Mouse (Mus musculus): ENCODE measurements around the gene Ttc38. TPM values are rescaled to one million over a fixed set of nuclear protein-coding genes. Genes with fewer than 3 reads are reported as not detected.

The Ttc38 gene
- total and polyA plus RNA-seq, 3 experiments = 2.1 to 4.2 TPM; not detected in 1

- no peaks in the 10 kb centered on the region for H3K4me1 ChIP-seq (ENCODE audit: control insufficient read depth in 1 of 2, insufficient read depth in 2 of 2, low read length in 2 of 2)
- no peak for DNase-seq (ENCODE audit: low read depth, low spot score)
- H3K36me3 ChIP-seq (ENCODE audit: control insufficient read depth in 1 of 2, insufficient read depth in 2 of 2, low read length in 2 of 2) = no peaks in the 10 kb centered on the region
- H3K79me2 ChIP-seq (ENCODE audit: control insufficient read depth, insufficient read depth, low read length, poor library complexity) = no peaks in the 10 kb centered on the region
- no peak overlapping the region for H3K4me3 ChIP-seq (ENCODE audit: control insufficient read depth in 1 of 2, insufficient read depth in 1 of 2, low read depth in 2 of 2, low read length in 2 of 2)
- TF ChIP-seq MAX (IDR thresholded peaks at IDR 0.05; ENCODE audit: low read length) = no peak
- TF ChIP-seq GABPA (IDR thresholded peaks at IDR 0.05; ENCODE audit: low read depth, low read length) = no peak
- TF ChIP-seq CHD2 (IDR thresholded peaks at IDR 0.05; ENCODE audit: low read length) = no peak
- TF ChIP-seq RAD21 (IDR thresholded peaks at IDR 0.05; ENCODE audit: low read depth, low read length) = no peak
- no peak for TF ChIP-seq USF2 (IDR thresholded peaks at IDR 0.05; ENCODE audit: borderline replicate concordance in 1 of 2, insufficient read depth in 1 of 2, low read depth in 1 of 2, low read length in 2 of 2)
- TF ChIP-seq ELF1 (IDR thresholded peaks at IDR 0.05; ENCODE audit: low read depth, low read length) = no peak
- no peak for TF ChIP-seq UBTF (IDR thresholded peaks at IDR 0.05; ENCODE audit: borderline replicate concordance, insufficient read depth, low read depth, low read length)
- TF ChIP-seq SIN3A (IDR thresholded peaks at IDR 0.05; ENCODE audit: low read length) = no peak
- no peak for TF ChIP-seq MYB (IDR thresholded peaks at IDR 0.05; ENCODE audit: low read depth, low read length)
- H3K27me3 ChIP-seq (ENCODE audit: control insufficient read depth in 1 of 2, insufficient read depth in 2 of 2, low read length in 2 of 2) = no peaks in the 10 kb centered on the region
- no peak overlapping the region for H3K9ac ChIP-seq (ENCODE audit: control insufficient read depth, low read depth, low read length, poor library complexity, severe bottlenecking)
- no peaks in the 10 kb centered on the region for H3K9me3 ChIP-seq (replicated peaks; ENCODE audit: insufficient read depth, low read length)
- no peak overlapping the region for H3K27ac ChIP-seq (ENCODE audit: control insufficient read depth, low read depth, low read length)
These were observed 44.6 kb upstream of the Ttc38 start for GRCm38 (mm10) chr15:85787482-85787881.

GRCm38 (mm10) chr15:85788051-85788450 is 44.1 kb upstream of the Ttc38 start:
- Histone ChIP-seq H3K9me3 (replicated peaks; ENCODE audit: insufficient read depth, low read length) (no peaks in the 10 kb centered on the region), H3K36me3 (ENCODE audit: control insufficient read depth in 1 of 2, insufficient read depth in 2 of 2, low read length in 2 of 2) (no peaks in the 10 kb centered on the region), H3K27ac (ENCODE audit: control insufficient read depth, low read depth, low read length) (no peak overlapping the region), H3K4me1 (ENCODE audit: control insufficient read depth in 1 of 2, insufficient read depth in 2 of 2, low read length in 2 of 2) (no peaks in the 10 kb centered on the region), H3K9ac (ENCODE audit: control insufficient read depth, low read depth, low read length, poor library complexity, severe bottlenecking) (no peak overlapping the region), H3K79me2 (ENCODE audit: control insufficient read depth, insufficient read depth, low read length, poor library complexity) (no peaks in the 10 kb centered on the region), H3K4me3 (ENCODE audit: control insufficient read depth in 1 of 2, insufficient read depth in 1 of 2, low read depth in 2 of 2, low read length in 2 of 2) (no peak overlapping the region), H3K27me3 (ENCODE audit: control insufficient read depth in 1 of 2, insufficient read depth in 2 of 2, low read length in 2 of 2) (no peaks in the 10 kb centered on the region)
- no peak for DNase-seq (ENCODE audit: low read depth, low spot score)
- TF ChIP-seq MAX (IDR thresholded peaks at IDR 0.05; ENCODE audit: low read length) = no peak
- TF ChIP-seq USF2 (IDR thresholded peaks at IDR 0.05; ENCODE audit: borderline replicate concordance in 1 of 2, insufficient read depth in 1 of 2, low read depth in 1 of 2, low read length in 2 of 2) = no peak

- no peaks in the 10 kb centered on the region for H3K4me1 ChIP-seq (ENCODE audit: control insufficient read depth in 1 of 2, insufficient read depth in 2 of 2, low read length in 2 of 2)
- no peak for TF ChIP-seq TCF12 (IDR thresholded peaks at IDR 0.05; ENCODE audit: low read depth, low read length)
- no peak overlapping the region for H3K27ac ChIP-seq (ENCODE audit: control insufficient read depth, low read depth, low read length)
- H3K4me3 ChIP-seq (ENCODE audit: control insufficient read depth in 1 of 2, insufficient read depth in 1 of 2, low read depth in 2 of 2, low read length in 2 of 2) = no peak overlapping the region
- no peaks in the 10 kb centered on the region for H3K36me3 ChIP-seq (ENCODE audit: control insufficient read depth in 1 of 2, insufficient read depth in 2 of 2, low read length in 2 of 2)
- no peaks in the 10 kb centered on the region for H3K9me3 ChIP-seq (replicated peaks; ENCODE audit: insufficient read depth, low read length)
- DNase-seq (ENCODE audit: low read depth, low spot score) = no peak
- no peak overlapping the region for H3K9ac ChIP-seq (ENCODE audit: control insufficient read depth, low read depth, low read length, poor library complexity, severe bottlenecking)
- H3K79me2 ChIP-seq (ENCODE audit: control insufficient read depth, insufficient read depth, low read length, poor library complexity) = no peaks in the 10 kb centered on the region
- H3K27me3 ChIP-seq (ENCODE audit: control insufficient read depth in 1 of 2, insufficient read depth in 2 of 2, low read length in 2 of 2) = no peaks in the 10 kb centered on the region
These were observed 43.5 kb upstream of the Ttc38 start for GRCm38 (mm10) chr15:85788633-85789032.
